In the genomic region with DNA sequence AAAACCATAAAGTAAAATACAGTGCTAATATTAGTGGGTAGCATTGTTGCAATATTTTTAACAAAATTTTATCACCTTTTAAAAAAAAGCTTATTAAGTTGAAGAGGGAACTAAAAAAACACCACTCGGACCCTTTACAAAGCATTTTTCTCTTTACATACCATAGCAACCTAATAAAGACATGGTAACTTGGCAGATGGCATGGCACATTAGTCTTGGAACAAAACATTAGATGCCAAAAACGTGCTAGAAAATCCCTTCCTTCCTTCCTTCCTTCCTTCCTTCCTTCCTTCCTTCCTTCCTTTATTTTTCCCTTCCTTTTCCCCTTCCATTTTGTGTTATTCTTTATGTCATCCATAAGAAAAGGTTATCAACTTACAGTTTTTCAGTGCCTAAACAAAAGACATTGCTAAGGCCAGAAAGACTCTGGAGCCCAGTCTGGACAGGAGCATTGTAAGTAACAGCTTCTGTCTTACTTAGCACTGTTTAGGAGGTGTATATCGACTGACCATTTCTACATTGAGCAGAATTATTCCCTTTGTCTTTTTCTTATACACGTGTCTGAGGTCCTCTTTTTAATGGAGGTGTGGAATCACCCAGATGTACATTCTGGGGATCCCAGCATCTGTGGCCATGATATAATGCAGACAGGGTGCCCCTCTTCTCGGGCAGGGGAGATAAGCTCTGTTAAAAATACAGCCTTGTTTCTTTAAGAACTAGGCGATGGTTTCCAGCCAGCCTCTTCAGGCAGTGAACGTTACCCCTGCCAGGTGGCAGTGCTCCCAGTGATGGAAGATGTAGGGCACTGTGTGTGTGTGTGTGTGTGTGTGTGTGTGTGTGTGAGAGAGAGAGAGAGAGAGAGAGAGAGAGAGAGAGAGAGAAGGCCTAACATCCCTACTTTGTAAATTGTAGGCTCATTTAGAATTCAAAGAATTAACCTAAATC, we compare ENCODE assay signal across 8 mouse cellular contexts.
DNase-seq lines count a peak whose midpoint lies in the region; ATAC-seq lines count a peak whose summit lies in the region.

No protein-coding gene starts in this region.

- no peaks in the 10 kb centered on the region for H3K36me3 ChIP-seq in neural tube, embryonic 14.5 days (ENCODE audit: control insufficient read depth, insufficient read depth, low read length)
- H3K36me3 ChIP-seq in kidney, embryonic 15.5 days = no peaks in the 10 kb centered on the region

- H3K9ac ChIP-seq in neural tube, embryonic 14.5 days (replicated peaks; ENCODE audit: low read depth, low read length) = no peak overlapping the region
- no peak overlapping the region for H3K9ac ChIP-seq in kidney, embryonic 15.5 days

- peak; percentile 80 for ATAC-seq in neural tube, embryonic 14.5 days (ENCODE audit: low read depth)
- no peak for ATAC-seq in kidney, embryonic 15.5 days (replicated peaks; ENCODE audit: low FRiP score)

- H3K9me3 ChIP-seq in neural tube, embryonic 14.5 days (ENCODE audit: control insufficient read depth, low read length) = no peaks in the 10 kb centered on the region
- H3K9me3 ChIP-seq in kidney, embryonic 15.5 days (replicated peaks) = no peaks in the 10 kb centered on the region

- H3K4me3 ChIP-seq in neural tube, embryonic 14.5 days (ENCODE audit: low read depth, low read length) = no peak overlapping the region
- no peak overlapping the region for H3K4me3 ChIP-seq in kidney, embryonic 15.5 days (replicated peaks)

- WGBS in neural tube, embryonic 14.5 days = 39% methylated on average over 7 of the region's 7 CpGs
- 59% methylated on average over 7 of the region's 7 CpGs for WGBS in kidney, embryonic 15.5 days

- no peaks in the 10 kb centered on the region for H3K4me1 ChIP-seq in neural tube, embryonic 14.5 days (ENCODE audit: control insufficient read depth, insufficient read depth, low read length)
- H3K4me1 ChIP-seq in kidney, embryonic 15.5 days = 0 out of 2 replicates have a peak, but pooled peaks cover 7% of the 10 kb centered on the region

- no peak overlapping the region for H3K4me2 ChIP-seq in neural tube, embryonic 14.5 days (ENCODE audit: low read depth, low read length)
- no peak overlapping the region for H3K4me2 ChIP-seq in kidney, embryonic 15.5 days

- peak; percentile 55 for DNase-seq in adrenal gland, postnatal 14 days
- DNase-seq in adrenal gland, adult 8-10 months = no peak
- DNase-seq in lung, postnatal 4 days = peak; percentile 17 to 39
- no peak for DNase-seq in lung, adult 18-20 months
- peak; percentile 70 for DNase-seq in gastrocnemius, postnatal 10 days
- DNase-seq in kidney, adult 18-20 months = no peak

- peak overlapping the region; percentile 39; the same call in 1 of the 2 replicates for H3K27ac ChIP-seq in neural tube, embryonic 14.5 days (ENCODE audit: low read depth, low read length)
- H3K27ac ChIP-seq in kidney, embryonic 15.5 days = no peak overlapping the region

- H3K27me3 ChIP-seq in neural tube, embryonic 14.5 days (ENCODE audit: control insufficient read depth, insufficient read depth, low read length) = no peaks in the 10 kb centered on the region
- H3K27me3 ChIP-seq in kidney, embryonic 15.5 days = no peaks in the 10 kb centered on the region

Comparison
In these comparisons a context has a peak if more than half of its experiments do, and no peak if none do; other contexts are left out.
1. DNase-seq: peak in adrenal gland, postnatal 14 days (single experiment), lung, postnatal 4 days (2 of 2) and gastrocnemius, postnatal 10 days (single experiment); none in adrenal gland, adult 8-10 months (single experiment), lung, adult 18-20 months (0 of 2) and kidney, adult 18-20 months (single experiment).